Mouse (Mus musculus): ENCODE measurements around the gene Sap30l. TPM values are rescaled to one million over a fixed set of nuclear protein-coding genes. Genes with fewer than 3 reads are reported as not detected.

Gene Sap30l
- total RNA-seq, 1 experiment = 29.2 TPM

DNA sequence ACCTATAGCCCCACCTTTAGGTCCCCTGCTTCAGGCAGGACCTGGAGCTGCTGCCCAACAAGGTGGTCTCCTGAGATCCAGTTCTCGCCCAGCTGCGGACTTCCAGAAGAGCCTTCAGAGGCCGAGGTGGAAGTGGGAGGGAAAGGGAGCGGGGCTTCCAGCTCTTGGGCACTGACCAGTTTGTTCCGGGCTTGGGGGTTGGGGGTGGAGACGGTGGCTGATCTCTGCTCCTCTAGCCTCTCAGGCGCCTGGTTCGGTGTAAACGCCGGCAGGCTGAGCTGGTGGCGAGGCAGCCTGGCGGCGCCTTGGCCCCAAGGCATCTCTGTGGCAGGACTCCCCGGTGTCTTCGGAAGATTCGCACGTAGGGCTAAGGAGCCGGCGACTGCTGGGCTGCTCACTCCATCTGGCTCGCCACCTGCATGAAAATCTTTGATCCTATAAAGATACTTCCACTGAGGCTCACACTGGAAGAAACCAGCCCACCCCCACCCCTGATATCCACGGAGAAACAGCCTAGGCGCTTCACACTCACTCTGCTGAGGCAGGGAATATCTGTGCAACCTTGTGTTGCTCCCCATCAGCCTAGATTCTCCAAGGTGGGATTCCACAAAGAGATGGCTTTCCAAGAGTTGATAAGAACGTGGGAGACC lies 31.2 kb downstream of the Sap30l start, which contains the start of gene Hand1:
TSS of gene Hand1 (minus strand) at position 267 of the 650 bp plus-strand sequence.
- peak within 1 kb of the TSS; percentile 14 to 49; a peak in 3 of 4 replicates for H3K4me3 ChIP-seq (ENCODE audit: insufficient read depth in 1 of 2, low read depth in 1 of 2, low read length in 2 of 2, poor library complexity in 1 of 2, severe bottlenecking in 1 of 2)
- no peak within 1 kb of the TSS for H3K27ac ChIP-seq (ENCODE audit: insufficient read depth, low read depth, low read length, poor library complexity, severe bottlenecking)
- no peak within 1 kb of the TSS for H3K9ac ChIP-seq (ENCODE audit: insufficient read depth, low read depth, low read length, poor library complexity, severe bottlenecking)
- in situ Hi-C loops (cut with MboI; ENCODE audit: low sequenced_read_pairs in 2 of 2, unreplicated experiment in 2 of 2) = no loop called here
- H3K36me3 ChIP-seq (ENCODE audit: control insufficient read depth, insufficient read depth, low read length, poor library complexity, severe bottlenecking) = no peaks in the 10 kb centered on the region
- DNase-seq (ENCODE audit: low read depth, low spot score) = no peak
- TF ChIP-seq HCFC1 (IDR thresholded peaks at IDR 0.05; ENCODE audit: borderline replicate concordance, insufficient read depth, low read length) (no peak), CHD2 (IDR thresholded peaks at IDR 0.05; ENCODE audit: low read depth, low read length) (no peak), ZNF384 (IDR thresholded peaks at IDR 0.05; ENCODE audit: low read depth, low read length) (no peak), MAFK (IDR thresholded peaks at IDR 0.05; ENCODE audit: insufficient read depth, low read depth, low read length) (no peak), ZC3H11A (IDR thresholded peaks at IDR 0.05; ENCODE audit: borderline replicate concordance, low read depth, low read length) (no peak)
- no peaks in the 10 kb centered on the region for H3K9me3 ChIP-seq (ENCODE audit: control insufficient read depth, insufficient read depth, low read depth, low read length)
- peaks cover 0 to 9% of the 10 kb centered on the region in 2 experiments; a peak in 2 of 4 replicates for H3K4me1 ChIP-seq (ENCODE audit: control insufficient read depth in 2 of 2, insufficient read depth in 2 of 2, low read length in 2 of 2, poor library complexity in 1 of 2)

DNA sequence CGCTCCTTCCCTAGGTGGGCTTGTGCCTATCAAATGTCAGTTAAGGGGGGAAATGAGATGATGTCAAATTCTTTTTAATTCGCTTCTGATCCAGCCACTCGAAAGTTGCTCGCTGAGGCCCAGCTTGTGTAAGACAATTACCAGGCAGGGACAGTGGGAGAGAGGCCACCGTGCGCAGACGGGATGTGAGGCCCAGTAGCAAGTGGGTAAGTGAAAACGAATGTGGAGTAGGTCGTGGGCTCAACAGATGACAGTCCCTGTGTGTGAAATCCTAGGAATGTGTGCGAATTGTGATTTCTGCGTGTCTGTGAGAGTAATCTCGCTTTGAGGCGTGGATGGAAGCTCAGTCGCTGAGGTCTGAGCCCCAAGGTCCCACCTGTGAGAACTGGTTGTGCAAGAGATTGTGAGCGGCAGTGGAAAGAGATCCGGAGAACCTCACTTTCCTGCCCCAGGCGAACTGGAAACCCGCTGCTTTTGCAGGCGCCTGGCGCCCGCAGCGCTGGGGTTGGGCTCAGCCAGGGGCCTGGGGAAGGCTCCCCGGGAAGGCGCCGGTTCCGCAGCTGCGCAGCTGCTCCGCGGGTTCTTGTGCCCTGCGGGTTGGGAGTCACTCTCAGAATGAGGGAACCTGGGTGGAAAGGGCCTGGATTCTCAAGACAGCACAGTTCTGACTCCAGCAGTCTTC lies 32.0 kb downstream of the Sap30l start:
- no peak for TF ChIP-seq ZC3H11A (IDR thresholded peaks at IDR 0.05; ENCODE audit: borderline replicate concordance, low read depth, low read length)
- no peak for TF ChIP-seq ZNF384 (IDR thresholded peaks at IDR 0.05; ENCODE audit: low read depth, low read length)
- TF ChIP-seq HCFC1 (IDR thresholded peaks at IDR 0.05; ENCODE audit: borderline replicate concordance, insufficient read depth, low read length) = no peak
- TF ChIP-seq MAFK (IDR thresholded peaks at IDR 0.05; ENCODE audit: insufficient read depth, low read depth, low read length) = no peak
- no peak for TF ChIP-seq CHD2 (IDR thresholded peaks at IDR 0.05; ENCODE audit: low read depth, low read length)
- DNase-seq (ENCODE audit: low read depth, low spot score) = no peak
- in situ Hi-C loops (cut with MboI; ENCODE audit: low sequenced_read_pairs in 2 of 2, unreplicated experiment in 2 of 2) = no loop called here
- Histone ChIP-seq H3K27ac (ENCODE audit: insufficient read depth, low read depth, low read length, poor library complexity, severe bottlenecking) (no peak overlapping the region), H3K9ac (ENCODE audit: insufficient read depth, low read depth, low read length, poor library complexity, severe bottlenecking) (no peak overlapping the region), H3K4me1 (ENCODE audit: control insufficient read depth in 2 of 2, insufficient read depth in 2 of 2, low read length in 2 of 2, poor library complexity in 1 of 2) (peaks cover 1 to 9% of the 10 kb centered on the region in 2 experiments; a peak in 2 of 4 replicates), H3K4me3 (ENCODE audit: insufficient read depth in 1 of 2, low read depth in 1 of 2, low read length in 2 of 2, poor library complexity in 1 of 2, severe bottlenecking in 1 of 2) (no peak overlapping the region), H3K9me3 (ENCODE audit: control insufficient read depth, insufficient read depth, low read depth, low read length) (no peaks in the 10 kb centered on the region), H3K36me3 (ENCODE audit: control insufficient read depth, insufficient read depth, low read length, poor library complexity, severe bottlenecking) (no peaks in the 10 kb centered on the region)

DNA sequence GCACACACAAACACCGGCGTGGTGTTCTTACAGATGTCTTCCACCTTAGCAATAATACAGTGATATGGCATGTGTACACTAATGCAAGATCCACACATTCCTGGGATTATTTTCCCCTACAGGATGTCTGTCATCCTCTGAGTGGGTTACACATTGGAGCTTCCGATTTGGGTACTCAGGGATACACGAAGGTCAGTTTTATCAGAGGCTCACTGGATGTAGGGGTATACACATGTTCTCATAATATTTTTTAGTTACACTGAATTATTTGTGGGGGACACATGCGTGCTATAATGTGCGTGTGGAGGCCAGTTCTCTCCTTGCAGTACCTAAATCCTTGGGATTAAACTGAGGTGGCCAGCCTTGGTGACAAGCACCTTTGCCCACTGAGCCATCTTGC lies 32.6 kb downstream of the Sap30l start:
- in situ Hi-C loops (cut with MboI; ENCODE audit: low sequenced_read_pairs in 2 of 2, unreplicated experiment in 2 of 2) = no loop called here
- Histone ChIP-seq H3K9me3 (ENCODE audit: control insufficient read depth, insufficient read depth, low read depth, low read length) (no peaks in the 10 kb centered on the region), H3K27ac (ENCODE audit: insufficient read depth, low read depth, low read length, poor library complexity, severe bottlenecking) (no peak overlapping the region), H3K36me3 (ENCODE audit: control insufficient read depth, insufficient read depth, low read length, poor library complexity, severe bottlenecking) (no peaks in the 10 kb centered on the region), H3K4me1 (ENCODE audit: control insufficient read depth in 2 of 2, insufficient read depth in 2 of 2, low read length in 2 of 2, poor library complexity in 1 of 2) (peaks cover 1 to 9% of the 10 kb centered on the region in 2 experiments; a peak in 2 of 4 replicates), H3K9ac (ENCODE audit: insufficient read depth, low read depth, low read length, poor library complexity, severe bottlenecking) (no peak overlapping the region), H3K4me3 (ENCODE audit: insufficient read depth in 1 of 2, low read depth in 1 of 2, low read length in 2 of 2, poor library complexity in 1 of 2, severe bottlenecking in 1 of 2) (no peak overlapping the region)
- TF ChIP-seq ZNF384 (IDR thresholded peaks at IDR 0.05; ENCODE audit: low read depth, low read length) (no peak), HCFC1 (IDR thresholded peaks at IDR 0.05; ENCODE audit: borderline replicate concordance, insufficient read depth, low read length) (no peak), MAFK (IDR thresholded peaks at IDR 0.05; ENCODE audit: insufficient read depth, low read depth, low read length) (no peak), CHD2 (IDR thresholded peaks at IDR 0.05; ENCODE audit: low read depth, low read length) (no peak), ZC3H11A (IDR thresholded peaks at IDR 0.05; ENCODE audit: borderline replicate concordance, low read depth, low read length) (no peak)
- DNase-seq (ENCODE audit: low read depth, low spot score) = no peak

DNA sequence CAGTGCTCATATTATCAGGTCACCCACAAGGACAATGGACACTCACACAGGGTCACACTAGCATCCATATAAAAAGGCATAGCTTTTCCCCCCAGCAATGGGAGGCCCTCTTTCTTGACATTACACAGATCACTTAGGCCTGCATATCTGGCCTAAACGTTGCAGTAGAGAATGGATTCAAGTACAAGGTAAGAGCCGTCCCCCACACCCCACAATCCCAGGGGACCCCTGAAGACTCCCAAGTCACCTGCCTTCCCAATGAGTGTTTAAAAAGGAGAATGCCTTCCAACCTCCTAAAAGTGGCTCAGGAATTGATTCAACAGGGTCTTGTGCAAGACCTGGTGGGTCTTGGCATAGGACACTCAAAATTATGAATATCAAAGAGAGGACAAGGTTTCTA lies 33.9 kb downstream of the Sap30l start:
- Histone ChIP-seq H3K9ac (ENCODE audit: insufficient read depth, low read depth, low read length, poor library complexity, severe bottlenecking) (no peak overlapping the region), H3K4me3 (ENCODE audit: insufficient read depth in 1 of 2, low read depth in 1 of 2, low read length in 2 of 2, poor library complexity in 1 of 2, severe bottlenecking in 1 of 2) (no peak overlapping the region), H3K4me1 (ENCODE audit: control insufficient read depth in 2 of 2, insufficient read depth in 2 of 2, low read length in 2 of 2, poor library complexity in 1 of 2) (peaks cover 1 to 7% of the 10 kb centered on the region in 2 experiments; a peak in 2 of 4 replicates), H3K9me3 (ENCODE audit: control insufficient read depth, insufficient read depth, low read depth, low read length) (no peaks in the 10 kb centered on the region), H3K27ac (ENCODE audit: insufficient read depth, low read depth, low read length, poor library complexity, severe bottlenecking) (no peak overlapping the region), H3K36me3 (ENCODE audit: control insufficient read depth, insufficient read depth, low read length, poor library complexity, severe bottlenecking) (no peaks in the 10 kb centered on the region)
- no peak for TF ChIP-seq ZC3H11A (IDR thresholded peaks at IDR 0.05; ENCODE audit: borderline replicate concordance, low read depth, low read length)
- in situ Hi-C loops (cut with MboI; ENCODE audit: low sequenced_read_pairs in 2 of 2, unreplicated experiment in 2 of 2) = no loop called here
- no peak for DNase-seq (ENCODE audit: low read depth, low spot score)
